Mouse (Mus musculus) CH12.LX (cell line): Measurements from ENCODE around the gene Prpf31. TPM values are rescaled to one million over a fixed set of nuclear protein-coding genes. Genes with fewer than 3 reads are reported as not detected.

Experiments
- DNase-seq: peaks from one replicate; pipeline ENCODE4 v3.0.0-alpha.2; 2013; ENCODE audit errors: extremely low read depth
- H3K27ac ChIP-seq: 2 replicates; pipeline ENCODE4 v1.5.1; 2012; ENCODE audit warnings: low read depth, mild to moderate bottlenecking, control low read depth, moderate library complexity; ENCODE audit not compliant: insufficient read depth
- H3K27me3 ChIP-seq: replicated peaks from 2 replicates; pipeline ENCODE3; 2012; ENCODE audit warnings: inconsistent platforms
- H3K36me3 ChIP-seq, 2 experiments: replicated peaks in 1 of 2; 2 replicates each; pipeline versions ENCODE3 to v1.6.1; 2012; ENCODE audit warnings: inconsistent platforms in 1 of 2, low read length in 1 of 2, mild to moderate bottlenecking in 1 of 2, mixed read lengths in 1 of 2, moderate library complexity in 1 of 2; ENCODE audit not compliant: control insufficient read depth in 1 of 2, insufficient read depth in 1 of 2
- H3K4me1 ChIP-seq, 2 experiments: 2 replicates each; pipeline ENCODE4 v1.6.1; 2012; ENCODE audit warnings: inconsistent platforms in 1 of 2, moderate library complexity in 1 of 2; ENCODE audit not compliant: insufficient read depth in 2 of 2, control insufficient read depth in 1 of 2
- H3K4me2 ChIP-seq: 2 replicates; pipeline ENCODE4 v1.6.1; 2012; ENCODE audit warnings: low read depth, mild to moderate bottlenecking, control low read depth; ENCODE audit not compliant: poor library complexity, insufficient read depth, severe bottlenecking
- H3K4me3 ChIP-seq, 3 experiments: fragments of 150-350 bp in 1 of 3; sonication (generic) in 1 of 3; replicated peaks in 1 of 3; 2 replicates each; pipeline versions ENCODE3 to v1.5.1; 2011 to 2012; ENCODE audit warnings: low read depth in 2 of 3, low read length in 2 of 3, mild to moderate bottlenecking in 2 of 3, moderate library complexity in 2 of 3, control low read depth in 1 of 3, improper control_type of control experiment in 1 of 3, inconsistent platforms in 1 of 3, mixed read lengths in 1 of 3; ENCODE audit not compliant: poor library complexity in 1 of 3
- H3K79me2 ChIP-seq: replicated peaks from 2 replicates; pipeline ENCODE4 v1.6.1; 2012; ENCODE audit warnings: mild to moderate bottlenecking, moderate library complexity; ENCODE audit not compliant: control insufficient read depth, poor library complexity, insufficient read depth, severe bottlenecking; ENCODE audit errors: extremely low read depth
- H3K9ac ChIP-seq: 2 replicates; pipeline ENCODE4 v1.6.1; 2012; ENCODE audit warnings: low read depth, mild to moderate bottlenecking, control low read depth, moderate library complexity; ENCODE audit not compliant: insufficient read depth
- H3K9me3 ChIP-seq: replicated peaks from 2 replicates; pipeline ENCODE3; 2012; ENCODE audit warnings: low read length, inconsistent platforms, mixed read lengths
- BHLHE40 ChIP-seq: IDR thresholded peaks from 2 replicates; pipeline ENCODE4 v1.6.1; 2011; ENCODE audit warnings: mild to moderate bottlenecking, low read depth, low read length, improper control_type of control experiment
- CHD1 ChIP-seq: IDR thresholded peaks from 2 replicates; pipeline ENCODE4 v1.6.1; 2012; ENCODE audit warnings: low read depth, low read length, improper control_type of control experiment, inconsistent platforms
- CHD2 ChIP-seq: IDR thresholded peaks from 2 replicates; pipeline ENCODE4 v1.6.1; 2011; ENCODE audit warnings: low read length, improper control_type of control experiment
- CTCF ChIP-seq, 2 experiments: IDR thresholded peaks in 1 of 2; conservative IDR thresholded peaks in 1 of 2; 2 replicates each; pipeline ENCODE4 v1.5.1; 2011 to 2012; ENCODE audit warnings: low read depth in 2 of 2, low read length in 2 of 2, improper control_type of control experiment in 1 of 2, inconsistent platforms in 1 of 2, mild to moderate bottlenecking in 1 of 2, moderate library complexity in 1 of 2
- E2F4 ChIP-seq: IDR thresholded peaks from 2 replicates; pipeline ENCODE4 v1.6.1; 2011; ENCODE audit warnings: low read depth, low read length, improper control_type of control experiment; ENCODE audit not compliant: insufficient replicate concordance
- ELF1 ChIP-seq: IDR thresholded peaks from 2 replicates; pipeline ENCODE4 v1.6.1; 2014; ENCODE audit warnings: low read depth, mild to moderate bottlenecking, inconsistent platforms, low read length, improper control_type of control experiment
- EP300 ChIP-seq: IDR thresholded peaks from 2 replicates; pipeline ENCODE4 v1.6.1; 2011; ENCODE audit warnings: low read length, improper control_type of control experiment
- ETS1 ChIP-seq: conservative IDR thresholded peaks from 2 replicates; pipeline ENCODE4 v1.6.1; 2012; ENCODE audit warnings: low read depth, mild to moderate bottlenecking, inconsistent platforms, low read length, improper control_type of control experiment, moderate library complexity
- GABPA ChIP-seq: IDR thresholded peaks from 2 replicates; pipeline ENCODE4 v1.6.1; 2012; ENCODE audit warnings: low read depth, low read length, improper control_type of control experiment, inconsistent platforms; ENCODE audit not compliant: insufficient replicate concordance
- HCFC1 ChIP-seq: IDR thresholded peaks from 2 replicates; pipeline ENCODE4 v1.6.1; 2012; ENCODE audit warnings: low read depth, mild to moderate bottlenecking, inconsistent platforms, low read length, improper control_type of control experiment
- IRF4 ChIP-seq: IDR thresholded peaks from 2 replicates; pipeline ENCODE4 v1.6.1; 2014; ENCODE audit warnings: low read depth, mild to moderate bottlenecking, inconsistent platforms, low read length, improper control_type of control experiment
- JUN ChIP-seq: IDR thresholded peaks from 2 replicates; pipeline ENCODE4 v1.6.1; 2011; ENCODE audit warnings: low read depth, mild to moderate bottlenecking, low read length, improper control_type of control experiment, moderate library complexity; ENCODE audit not compliant: insufficient read depth
- JUND ChIP-seq: conservative IDR thresholded peaks from 2 replicates; pipeline ENCODE4 v1.6.1; 2011; ENCODE audit warnings: low read depth, low read length, improper control_type of control experiment
- KAT2A ChIP-seq: IDR thresholded peaks from 2 replicates; pipeline ENCODE4 v1.6.1; 2012; ENCODE audit warnings: low read length, improper control_type of control experiment, inconsistent platforms; ENCODE audit not compliant: insufficient replicate concordance
- MAFK ChIP-seq: IDR thresholded peaks from 2 replicates; pipeline ENCODE4 v1.6.1; 2011; ENCODE audit warnings: low read length, improper control_type of control experiment; ENCODE audit not compliant: insufficient replicate concordance
- MAX ChIP-seq: IDR thresholded peaks from 2 replicates; pipeline ENCODE4 v1.6.1; 2011; ENCODE audit warnings: low read length, improper control_type of control experiment
- MAZ ChIP-seq: IDR thresholded peaks from 2 replicates; pipeline ENCODE4 v1.6.1; 2012; ENCODE audit warnings: low read depth, mild to moderate bottlenecking, inconsistent platforms, low read length, improper control_type of control experiment, moderate library complexity
- MEF2A ChIP-seq: IDR thresholded peaks from 2 replicates; pipeline ENCODE4 v1.6.1; 2014; ENCODE audit warnings: low read depth, mild to moderate bottlenecking, inconsistent platforms, low read length, improper control_type of control experiment, borderline replicate concordance
- MXI1 ChIP-seq: IDR thresholded peaks from 2 replicates; pipeline ENCODE4 v1.6.1; 2011; ENCODE audit warnings: mild to moderate bottlenecking, low read depth, low read length, improper control_type of control experiment
- MYC ChIP-seq: IDR thresholded peaks from 2 replicates; pipeline ENCODE4 v1.6.1; 2011; ENCODE audit warnings: low read depth, mild to moderate bottlenecking, improper control_type of control experiment, low read length
- NELFE ChIP-seq: IDR thresholded peaks from 2 replicates; pipeline ENCODE4 v1.6.1; 2011; ENCODE audit warnings: low read depth, low read length, improper control_type of control experiment
- NRF1 ChIP-seq: IDR thresholded peaks from 2 replicates; pipeline ENCODE4 v1.6.1; 2014; ENCODE audit warnings: low read depth, mild to moderate bottlenecking, inconsistent platforms, low read length, improper control_type of control experiment, moderate library complexity
- PAX5 ChIP-seq: IDR thresholded peaks from 2 replicates; pipeline ENCODE4 v1.6.1; 2012; ENCODE audit warnings: low read length, inconsistent platforms, mixed read lengths
- POLR2A ChIP-seq: IDR thresholded peaks from 2 replicates; pipeline ENCODE4 v1.6.1; 2011; ENCODE audit warnings: low read depth, mild to moderate bottlenecking, improper control_type of control experiment, low read length
- POLR2AphosphoS2 ChIP-seq: IDR thresholded peaks from 2 replicates; pipeline ENCODE4 v1.6.1; 2011; ENCODE audit warnings: low read depth, low read length, improper control_type of control experiment
- RAD21 ChIP-seq: IDR thresholded peaks from 2 replicates; pipeline ENCODE4 v1.6.1; 2011; ENCODE audit warnings: low read depth, mild to moderate bottlenecking, low read length, improper control_type of control experiment, moderate library complexity
- RCOR1 ChIP-seq: conservative IDR thresholded peaks from 2 replicates; pipeline ENCODE4 v1.6.1; 2012; ENCODE audit warnings: low read depth, mild to moderate bottlenecking, inconsistent platforms, low read length, improper control_type of control experiment
- SIN3A ChIP-seq: IDR thresholded peaks from 2 replicates; pipeline ENCODE4 v1.6.1; 2012; ENCODE audit warnings: low read length, improper control_type of control experiment, inconsistent platforms
- SMC3 ChIP-seq: IDR thresholded peaks from 2 replicates; pipeline ENCODE4 v1.6.1; 2011; ENCODE audit warnings: low read depth, low read length, improper control_type of control experiment
- TBP ChIP-seq: conservative IDR thresholded peaks from 2 replicates; pipeline ENCODE4 v1.6.1; 2011; ENCODE audit warnings: low read depth, low read length, improper control_type of control experiment
- TCF12 ChIP-seq: IDR thresholded peaks from 2 replicates; pipeline ENCODE4 v1.6.1; 2014; ENCODE audit warnings: low read depth, mild to moderate bottlenecking, inconsistent platforms, low read length, improper control_type of control experiment
- UBTF ChIP-seq: IDR thresholded peaks from 2 replicates; pipeline ENCODE4 v1.6.1; 2012; ENCODE audit warnings: low read depth, mild to moderate bottlenecking, inconsistent platforms, low read length, improper control_type of control experiment, moderate library complexity
- USF1 ChIP-seq: IDR thresholded peaks from 2 replicates; pipeline ENCODE4 v1.6.1; 2014; ENCODE audit warnings: low read depth, mild to moderate bottlenecking, inconsistent platforms, low read length, improper control_type of control experiment
- USF2 ChIP-seq: conservative IDR thresholded peaks from 2 replicates; pipeline ENCODE4 v1.6.1; 2011; ENCODE audit warnings: low read depth, low read length, improper control_type of control experiment
- ZC3H11A ChIP-seq: IDR thresholded peaks from 2 replicates; pipeline ENCODE4 v1.6.1; 2012; ENCODE audit warnings: low read depth, mild to moderate bottlenecking, inconsistent platforms, low read length, improper control_type of control experiment
- ZKSCAN1 ChIP-seq: IDR thresholded peaks from 2 replicates; pipeline ENCODE4 v1.6.1; 2012; ENCODE audit warnings: low read depth, inconsistent platforms, low read length, improper control_type of control experiment, borderline replicate concordance
- ZMIZ1 ChIP-seq: IDR thresholded peaks from 2 replicates; pipeline ENCODE4 v1.6.1; 2012; ENCODE audit warnings: low read depth, mild to moderate bottlenecking, inconsistent platforms, low read length, improper control_type of control experiment
- ZNF384 ChIP-seq: IDR thresholded peaks from 2 replicates; pipeline ENCODE4 v1.6.1; 2012; ENCODE audit warnings: low read depth, low read length, improper control_type of control experiment, inconsistent platforms
- dilution Hi-C: fragments of 300-500 bp; cut with MboI; formaldehyde crosslinking; loops from 2 replicates; pipeline ENCODE4 v1.14.3; 2020; ENCODE audit warnings: low sequenced_read_pairs; ENCODE audit not compliant: extremely low pct_unique_long_range_greater_than_20kb, extremely low pct_ligation_motif_present
- in situ Hi-C: fragments of 300-500 bp; cut with MboI; formaldehyde crosslinking; loops from 3 replicates; pipeline ENCODE4 v1.14.3; 2019; ENCODE audit warnings: low sequenced_read_pairs, low pct_ligation_motif_present, low pct_unique_long_range_greater_than_20kb, mixed read lengths
- polyA plus RNA-seq: library from polyadenylated mRNA; unstranded; fragments of >175 nt; gene quantifications from 2 replicates; pipeline ENCODE4 v1.2.1, GENCODE M21; 2012; ENCODE audit warnings: low read depth; ENCODE audit not compliant: insufficient read length
- total RNA-seq, 2 experiments: library from RNA; depleted of rRNA; stranded (reverse); fragments of 300-350 nt in 1 of 2; fragments of >200 nt in 1 of 2; gene quantifications; 2 replicates each; pipeline ENCODE4 v1.2.3; 2012 to 2014

Prpf31 gene
- total and polyA plus RNA-seq, 3 experiments = 99.2 to 171 (median 117) TPM

- Histone ChIP-seq H3K27me3 (no peaks in the 10 kb centered on the region), H3K4me2 (peak within 1 kb of the TSS; percentile 98), H3K27ac (peak within 1 kb of the TSS; percentile 70), H3K4me3 (peak within 1 kb of the TSS; percentile 69 to 86 (median 85)), H3K36me3 (peaks cover 20 to 36% of the 10 kb centered on the region in 2 experiments), H3K9ac (peak within 1 kb of the TSS; percentile 46), H3K79me2 (no peaks in the 10 kb centered on the region), H3K4me1 (peaks cover 5 to 18% of the 10 kb centered on the region in 2 experiments), H3K9me3 (no peaks in the 10 kb centered on the region)
- dilution Hi-C loops (no loop called here), in situ Hi-C loops (no loop called here)
- DNase-seq = peak; percentile 96
- TF ChIP-seq POLR2A (peak; percentile 79), ZC3H11A (no peak), MAZ (no peak), E2F4 (0 out of 2 replicates have a peak, but pooled peaks have one; percentile 39), USF2 (no peak), SMC3 (no peak), RAD21 (no peak), HCFC1 (peak; percentile 97), UBTF (no peak), CHD1 (no peak), MAFK (no peak), MEF2A (no peak), IRF4 (no peak), ZNF384 (no peak), MXI1 (no peak), MAX (peak; percentile 13; the same call in 1 of the 2 replicates), CHD2 (peak; percentile 43; the same call in 1 of the 2 replicates), TBP (peak; percentile 53; the same call in 1 of the 2 replicates), EP300 (no peak), ELF1 (peak; percentile 68), TCF12 (peak; percentile 66; the same call in 1 of the 2 replicates), JUND (no peak), MYC (no peak), KAT2A (peak; percentile 95; the same call in 1 of the 2 replicates), NELFE (peak; percentile 65), BHLHE40 (0 out of 2 replicates have a peak, but pooled peaks have one; percentile 20), ETS1 (no peak), ZMIZ1 (no peak; the same call in 1 of the 2 replicates), RCOR1 (no peak), POLR2AphosphoS2 (peak; percentile 48; the same call in 1 of the 2 replicates), ZKSCAN1 (no peak), JUN (no peak), NRF1 (peak; percentile 28; the same call in 1 of the 2 replicates), PAX5 (no peak), USF1 (no peak), SIN3A (no peak; the same call in none of the 2 replicates), GABPA (peak; percentile 38; the same call in 1 of the 2 replicates), CTCF (conservative IDR thresholded peaks at IDR 0.05 in 1 of 2, IDR thresholded peaks at IDR 0.05 in 1 of 2; ENCODE audit: low read depth in 2 of 2, low read length in 2 of 2) (no peak)
Measured at GRCm38 (mm10) chr7:3617242-3617995, 12.4 kb upstream of the Prpf31 start, which contains the start of gene Ndufa3. Gene Ndufa3 (plus strand): TSS chr7:3617373.
